Mouse (Mus musculus) cerebellum, adult 2 months (tissue): ENCODE measurements around the gene Wars2. TPM values are rescaled to one million over a fixed set of nuclear protein-coding genes. Genes with fewer than 3 reads are reported as not detected.

Source experiments
- DNase-seq, 2 experiments: peaks; one replicate each; pipeline ENCODE4 v3.0.0; 2021
- H3K27ac ChIP-seq: fragments of 200-500 bp; 2 replicates; pipeline ENCODE4 v1.5.1; 2012; ENCODE audit warnings: low read length, control low read depth, inconsistent platforms; ENCODE audit not compliant: insufficient read depth
- H3K27me3 ChIP-seq: fragments of 200-500 bp; 2 replicates; pipeline ENCODE4 v1.6.1; 2012; ENCODE audit warnings: inconsistent platforms, mild to moderate bottlenecking, low read length, moderate library complexity; ENCODE audit not compliant: control insufficient read depth, insufficient read depth
- H3K4me1 ChIP-seq: fragments of 200-500 bp; 2 replicates; pipeline ENCODE4 v1.6.1; 2011; ENCODE audit warnings: low read length; ENCODE audit not compliant: control insufficient read depth, insufficient read depth
- H3K4me3 ChIP-seq: fragments of 200-500 bp; replicated peaks from 2 replicates; pipeline ENCODE3; 2011; ENCODE audit warnings: mild to moderate bottlenecking, low read depth, low read length, control low read depth; ENCODE audit not compliant: insufficient read depth
- CTCF ChIP-seq: fragments of 200-500 bp; IDR thresholded peaks from 2 replicates; pipeline ENCODE4 v1.5.1; 2011; ENCODE audit warnings: low read depth, mild to moderate bottlenecking, control low read depth, low read length, moderate library complexity, borderline replicate concordance; ENCODE audit not compliant: insufficient read depth
- POLR2A ChIP-seq: fragments of 200-500 bp; IDR thresholded peaks from 2 replicates; pipeline ENCODE4 v1.6.1; 2011; ENCODE audit warnings: low read length, control low read depth, borderline replicate concordance; ENCODE audit not compliant: insufficient read depth
- WGBS: fragments of 180-500 bp; shearing (Covaris S2); methylation state at CpG from one replicate; pipeline ENCODE4 v1.1.7; 2018; 5-methylcytosine and 5-hydroxymethylcytosine counted together
- polyA plus RNA-seq: library from polyadenylated mRNA; depleted of rRNA; stranded (reverse); fragments of >200 nt; gene quantifications from 2 replicates; pipeline ENCODE4 v1.2.3, GENCODE M21; 2012; rRNA removed

Wars2 gene
- polyA plus RNA-seq, 1 experiment, result 4.9 TPM

GRCm38 (mm10) chr3:99263471-99263903, 122.6 kb downstream of the Wars2 start:
- WGBS, result 47% methylated on average over 9 of the region's 9 CpGs
- H3K4me3 ChIP-seq, result no peak overlapping the region
- no peaks in the 10 kb centered on the region for H3K4me1 ChIP-seq
- DNase-seq, result no peak
- no peak overlapping the region for H3K27ac ChIP-seq
- no peaks in the 10 kb centered on the region; the same call in 1 of the 2 replicates for H3K27me3 ChIP-seq
- TF ChIP-seq CTCF, result no peak

GRCm38 (mm10) chr3:99264695-99265094, 123.8 kb downstream of the Wars2 start:
- Histone ChIP-seq H3K27me3 (no peaks in the 10 kb centered on the region; the same call in 1 of the 2 replicates), H3K4me1 (no peaks in the 10 kb centered on the region)

GRCm38 (mm10) chr3:99266752-99267303, 126.0 kb downstream of the Wars2 start:
- DNase-seq, result no peak
- no peak for TF ChIP-seq POLR2A
- no peak for TF ChIP-seq CTCF
- Histone ChIP-seq H3K4me3 (no peak overlapping the region), H3K27me3 (no peaks in the 10 kb centered on the region; the same call in 1 of the 2 replicates), H3K4me1 (no peaks in the 10 kb centered on the region), H3K27ac (no peak overlapping the region)
- WGBS, result 53% methylated on average over 10 of the region's 10 CpGs

More at GRCm38 (mm10) chr3:99264695-99265094, 123.8 kb downstream of the Wars2 start:
- H3K4me3 ChIP-seq, result no peak overlapping the region
- H3K27ac ChIP-seq, result no peak overlapping the region
- WGBS, result 25% methylated on average over 7 of the region's 7 CpGs
- TF ChIP-seq CTCF (no peak), POLR2A (no peak)
- no peak for DNase-seq

- no peak for DNase-seq
- 36% methylated on average over 12 of the region's 12 CpGs for WGBS
- TF ChIP-seq POLR2A (no peak), CTCF (no peak)
- Histone ChIP-seq H3K27ac (no peak overlapping the region), H3K27me3 (no peaks in the 10 kb centered on the region), H3K4me1 (no peaks in the 10 kb centered on the region), H3K4me3 (no peak overlapping the region)
Measured at GRCm38 (mm10) chr3:99277973-99278580, 137.2 kb downstream of the Wars2 start.

GRCm38 (mm10) chr3:99279718-99280117, 138.8 kb downstream of the Wars2 start:
- TF ChIP-seq POLR2A (no peak), CTCF (no peak)
- DNase-seq, result no peak
- 92% methylated on average over 3 of the region's 3 CpGs for WGBS

GRCm38 (mm10) chr3:99281453-99281852, 140.6 kb downstream of the Wars2 start:
- no peak overlapping the region for H3K4me3 ChIP-seq
- H3K27me3 ChIP-seq, result no peaks in the 10 kb centered on the region
- no peak overlapping the region for H3K27ac ChIP-seq
- TF ChIP-seq POLR2A, result no peak
- no peak for TF ChIP-seq CTCF
- 66% methylated on average over 4 of the region's 4 CpGs for WGBS
- DNase-seq, result no peak
- H3K4me1 ChIP-seq, result no peaks in the 10 kb centered on the region

More at GRCm38 (mm10) chr3:99279718-99280117, 138.8 kb downstream of the Wars2 start:
- H3K4me1 ChIP-seq, result no peaks in the 10 kb centered on the region
- no peaks in the 10 kb centered on the region for H3K27me3 ChIP-seq
- H3K4me3 ChIP-seq, result no peak overlapping the region
- no peak overlapping the region for H3K27ac ChIP-seq

GRCm38 (mm10) chr3:99288302-99288701, 147.4 kb downstream of the Wars2 start:
- Histone ChIP-seq H3K27me3 (no peaks in the 10 kb centered on the region), H3K4me1 (no peaks in the 10 kb centered on the region), H3K27ac (no peak overlapping the region), H3K4me3 (no peak overlapping the region)
- no peak for DNase-seq
- 56% methylated on average over 2 of the region's 2 CpGs for WGBS
- no peak for TF ChIP-seq POLR2A
- no peak for TF ChIP-seq CTCF

Other genes with a start within 250 kb of the Wars2 start
- not detected in 2 replicates for gene Hao2, start 247.8 kb upstream of the Wars2 start, polyA plus RNA-seq
- gene Tbx15, start 99.3 kb downstream of the Wars2 start, polyA plus RNA-seq, result 0.74 and 0.79 TPM in 2 replicates